Mouse (Mus musculus) cerebellum, adult 2 months (tissue): ENCODE results near the gene Ms4a6b. TPM values are rescaled to one million over a fixed set of nuclear protein-coding genes. Genes with fewer than 3 reads are reported as not detected.
"Not testable (repeated sequence)": the region's sequence is repeated elsewhere in the genome, so short reads cannot be mapped to it uniquely, and the experiment has no call there.

Source experiments
- DNase-seq, 2 experiments: peaks; one replicate each; pipeline ENCODE4 v3.0.0; 2021
- H3K27ac ChIP-seq: fragments of 200-500 bp; 2 replicates; pipeline ENCODE4 v1.5.1; 2012; ENCODE audit warnings: low read length, control low read depth, inconsistent platforms; ENCODE audit not compliant: insufficient read depth
- H3K27me3 ChIP-seq: fragments of 200-500 bp; 2 replicates; pipeline ENCODE4 v1.6.1; 2012; ENCODE audit warnings: inconsistent platforms, mild to moderate bottlenecking, low read length, moderate library complexity; ENCODE audit not compliant: control insufficient read depth, insufficient read depth
- H3K4me1 ChIP-seq: fragments of 200-500 bp; 2 replicates; pipeline ENCODE4 v1.6.1; 2011; ENCODE audit warnings: low read length; ENCODE audit not compliant: control insufficient read depth, insufficient read depth
- H3K4me3 ChIP-seq: fragments of 200-500 bp; replicated peaks from 2 replicates; pipeline ENCODE3; 2011; ENCODE audit warnings: mild to moderate bottlenecking, low read depth, low read length, control low read depth; ENCODE audit not compliant: insufficient read depth
- CTCF ChIP-seq: fragments of 200-500 bp; IDR thresholded peaks from 2 replicates; pipeline ENCODE4 v1.5.1; 2011; ENCODE audit warnings: low read depth, mild to moderate bottlenecking, control low read depth, low read length, moderate library complexity, borderline replicate concordance; ENCODE audit not compliant: insufficient read depth
- POLR2A ChIP-seq: fragments of 200-500 bp; IDR thresholded peaks from 2 replicates; pipeline ENCODE4 v1.6.1; 2011; ENCODE audit warnings: low read length, control low read depth, borderline replicate concordance; ENCODE audit not compliant: insufficient read depth
- WGBS: fragments of 180-500 bp; shearing (Covaris S2); methylation state at CpG from one replicate; pipeline ENCODE4 v1.1.7; 2018; 5-methylcytosine and 5-hydroxymethylcytosine counted together
- polyA plus RNA-seq: library from polyadenylated mRNA; depleted of rRNA; stranded (reverse); fragments of >200 nt; gene quantifications from 2 replicates; pipeline ENCODE4 v1.2.3, GENCODE M21; 2012; rRNA removed

The Ms4a6b gene
- polyA plus RNA-seq, 1 experiment: 0.43 TPM

DNA sequence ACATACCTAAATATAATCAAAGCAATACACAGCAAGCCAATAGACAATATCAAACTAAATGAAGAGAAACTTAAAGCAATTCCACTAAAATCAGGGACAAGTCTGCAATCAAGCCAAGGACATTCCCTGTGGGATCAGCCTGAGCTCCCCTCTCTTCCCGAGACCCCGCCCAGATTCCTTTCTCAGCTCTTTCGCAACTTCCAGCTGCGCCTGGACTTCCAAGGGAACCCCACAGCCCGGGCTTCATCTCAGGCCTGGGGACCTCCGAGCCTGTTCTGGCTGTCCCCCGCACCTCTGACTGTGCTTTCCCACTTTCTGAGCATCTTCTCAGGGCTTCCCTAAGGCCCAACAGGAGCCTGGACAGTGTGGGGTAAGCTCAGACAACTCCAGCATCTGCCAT lies 20.3 kb downstream of the Ms4a6b start, which contains the start of gene Ms4a4d:
Gene Ms4a4d, plus strand, starts transcription at position 209 of the 400 bp plus-strand sequence.
- Histone ChIP-seq H3K27ac (no peak within 1 kb of the TSS), H3K4me1 (no peaks in the 10 kb centered on the region), H3K4me3 (no peak within 1 kb of the TSS), H3K27me3 (no peaks in the 10 kb centered on the region)
- no peak for DNase-seq
- WGBS: 14% methylated on average over 7 of the region's 7 CpGs
- TF ChIP-seq POLR2A (no peak), CTCF (no peak)

DNA sequence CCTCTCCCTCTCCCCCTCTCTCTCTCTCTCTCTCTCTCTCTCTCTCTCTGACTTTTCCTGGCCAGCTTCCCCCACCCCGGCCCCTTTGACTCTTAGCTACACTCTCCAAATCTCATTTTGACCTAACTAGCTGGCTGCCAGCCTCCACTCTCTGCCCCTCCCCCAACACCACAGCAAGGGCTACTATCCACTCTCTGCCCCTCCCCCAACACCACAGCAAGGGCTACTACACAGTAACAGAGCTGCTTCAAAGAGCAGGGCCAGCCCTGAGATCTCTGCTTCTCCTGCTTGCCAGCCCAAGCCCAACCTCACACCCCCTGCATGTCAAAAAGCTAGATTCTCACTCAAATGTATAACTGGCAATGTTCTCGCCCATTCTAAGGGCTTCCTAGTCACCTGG lies 21.0 kb downstream of the Ms4a6b start:
- WGBS: 39% methylated on average over 2 of the region's 2 CpGs
- Histone ChIP-seq H3K4me3 (no peak overlapping the region), H3K27ac (no peak overlapping the region), H3K27me3 (no peaks in the 10 kb centered on the region), H3K4me1 (no peaks in the 10 kb centered on the region)
- TF ChIP-seq CTCF (no peak), POLR2A (no peak)
- no peak for DNase-seq

DNA sequence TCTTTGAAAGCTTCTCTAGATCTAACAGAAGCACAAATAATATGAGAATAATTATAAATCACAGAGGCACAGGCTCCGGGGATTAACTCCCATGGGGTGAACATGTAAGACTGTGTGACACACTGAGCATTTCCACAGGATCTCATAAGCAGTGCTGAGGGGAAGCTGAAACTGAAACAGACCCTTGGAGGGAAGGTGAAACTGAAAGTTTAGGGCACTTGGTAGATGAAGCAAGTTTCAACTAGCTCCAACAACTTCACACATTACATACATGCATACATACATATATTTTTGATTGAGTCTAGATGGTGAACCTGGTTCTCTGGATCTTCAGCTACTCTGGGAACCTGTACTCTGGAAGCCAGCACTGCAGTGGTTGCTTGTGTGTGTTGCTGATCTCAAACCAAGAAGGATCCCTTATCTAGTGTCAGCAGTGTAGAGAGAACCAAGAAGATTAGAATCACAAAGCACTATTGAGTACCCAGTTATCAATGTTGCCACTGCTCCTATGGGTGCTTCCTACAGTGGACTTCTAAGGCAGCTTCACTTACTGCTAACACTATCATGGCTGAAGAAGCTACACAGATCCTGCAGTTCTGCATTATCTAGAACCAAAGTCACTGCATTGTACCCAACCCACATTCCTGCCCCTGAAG lies 24.0 kb downstream of the Ms4a6b start:
- WGBS: 86% methylated on average over 1 of the region's 1 CpGs
- not testable (repeated sequence) for DNase-seq, H3K4me1 ChIP-seq, H3K27ac ChIP-seq, H3K4me3 ChIP-seq, H3K27me3 ChIP-seq

DNA sequence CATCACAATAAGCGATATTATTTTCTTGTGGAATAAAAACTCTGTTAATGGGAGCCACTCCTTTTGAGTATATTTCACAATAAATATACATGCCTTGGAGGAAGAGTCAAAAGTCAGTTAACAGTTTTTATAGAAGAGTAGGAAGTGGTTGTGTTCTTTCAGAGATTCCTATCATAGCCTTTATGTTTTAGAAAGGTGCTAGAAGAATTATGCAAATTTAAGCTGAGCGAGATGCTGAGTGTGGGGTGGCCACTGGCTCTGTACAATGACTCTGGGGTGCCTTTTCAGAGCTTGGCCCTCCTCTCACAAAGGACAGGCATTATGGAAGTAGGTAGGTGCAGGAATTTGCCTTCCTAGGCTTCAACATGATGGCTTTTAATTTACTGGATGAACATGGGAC lies 28.1 kb downstream of the Ms4a6b start:
- DNase-seq, H3K4me3 ChIP-seq, H3K27me3 ChIP-seq, H3K27ac ChIP-seq, H3K4me1 ChIP-seq: not testable (repeated sequence)
- WGBS: 82% methylated on average over 2 of the region's 2 CpGs

DNA sequence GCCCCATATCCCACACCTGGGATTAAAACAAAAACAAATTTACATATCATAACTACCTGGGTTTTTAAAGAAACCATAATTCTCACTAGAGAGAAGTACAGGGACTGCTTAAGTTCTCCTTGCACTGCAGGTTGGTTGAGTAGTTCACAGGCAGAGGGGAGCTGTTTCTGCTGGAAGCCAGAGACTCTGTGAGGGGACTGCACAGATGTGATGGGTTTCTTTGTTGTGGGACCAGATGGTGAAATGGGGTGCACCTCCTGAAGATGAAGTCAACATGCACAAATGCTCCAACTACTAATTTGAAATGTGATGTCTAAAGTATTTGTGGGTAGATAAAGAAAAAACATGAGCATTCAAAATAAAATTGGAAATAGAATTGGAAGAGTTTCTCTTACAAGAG lies 31.6 kb downstream of the Ms4a6b start:
- DNase-seq: no peak
- H3K27me3 ChIP-seq: no peaks in the 10 kb centered on the region

DNA sequence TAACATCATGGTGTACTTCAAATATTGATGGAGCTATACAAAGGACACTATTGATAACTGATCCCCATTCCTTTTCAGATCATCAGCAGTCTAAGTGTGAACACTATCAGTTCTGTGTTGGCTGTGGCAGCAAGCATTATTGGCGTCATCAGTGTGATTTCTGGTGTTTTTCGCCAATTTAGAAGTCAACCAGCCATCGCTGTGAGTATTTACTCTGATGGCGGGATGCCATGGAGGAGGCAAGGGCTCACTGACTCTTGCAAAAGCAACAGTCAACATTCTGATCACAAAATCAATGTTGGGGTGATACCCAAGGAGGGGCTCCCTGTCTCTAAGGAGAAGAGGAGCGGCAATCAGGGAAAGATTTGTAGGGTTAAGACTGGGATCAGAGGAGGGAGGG lies 38.4 kb downstream of the Ms4a6b start:
- DNase-seq: no peak
- H3K4me3 ChIP-seq: no peak overlapping the region
- 70% methylated on average over 5 of the region's 5 CpGs for WGBS
- no peaks in the 10 kb centered on the region for H3K4me1 ChIP-seq
- no peak for TF ChIP-seq POLR2A
- no peak for TF ChIP-seq CTCF
- no peaks in the 10 kb centered on the region for H3K27me3 ChIP-seq
- no peak overlapping the region for H3K27ac ChIP-seq

More for the DNA sequence above, 31.6 kb downstream of the Ms4a6b start:
- Histone ChIP-seq H3K4me1 (no peaks in the 10 kb centered on the region), H3K27ac (no peak overlapping the region), H3K4me3 (no peak overlapping the region)
- TF ChIP-seq POLR2A (no peak), CTCF (no peak)

DNA sequence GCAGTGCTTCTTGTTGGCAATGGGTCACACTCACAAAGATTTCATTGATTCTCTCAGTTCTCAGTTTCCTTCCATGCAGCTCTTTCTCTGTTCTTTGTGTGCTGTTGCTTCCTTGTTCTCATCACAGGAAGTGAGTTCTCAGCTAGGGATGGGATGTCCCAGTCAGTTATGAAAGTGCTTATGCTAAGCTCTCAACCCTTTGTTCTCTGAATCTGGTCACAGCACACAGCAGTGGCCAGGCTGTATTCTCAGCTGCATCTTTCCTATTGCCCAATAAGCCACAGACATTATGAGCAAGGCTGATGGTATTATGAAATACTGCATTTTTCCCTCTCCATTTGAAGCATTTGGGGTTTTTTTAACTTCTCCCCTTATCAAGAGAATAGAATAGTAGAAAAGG lies 43.2 kb downstream of the Ms4a6b start:
- H3K27ac ChIP-seq, H3K4me1 ChIP-seq, H3K27me3 ChIP-seq, DNase-seq, H3K4me3 ChIP-seq: not testable (repeated sequence)

DNA sequence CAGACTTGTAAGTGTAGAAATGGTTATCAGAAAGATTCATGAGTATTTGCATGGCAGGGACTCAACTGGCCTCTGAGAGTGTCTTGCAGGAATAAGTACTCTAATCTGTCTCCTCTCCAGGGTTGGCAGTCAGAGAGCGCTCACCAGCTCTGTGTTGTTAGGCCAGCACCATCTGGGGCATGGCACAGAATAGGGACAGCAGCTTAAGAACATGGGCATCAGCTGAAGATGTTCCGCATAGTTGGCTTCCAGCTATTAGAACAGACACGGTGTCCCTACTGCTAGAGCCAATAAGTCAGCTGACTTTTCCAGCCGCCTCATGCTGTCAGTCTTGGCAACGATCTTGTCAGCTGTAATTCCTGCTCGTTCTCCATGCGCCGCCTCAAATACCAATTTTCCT lies 58.7 kb downstream of the Ms4a6b start:
- no peak overlapping the region for H3K4me3 ChIP-seq
- no peak for DNase-seq
- 18% methylated on average over 8 of the region's 8 CpGs for WGBS
- no peak overlapping the region for H3K27ac ChIP-seq
- H3K4me1 ChIP-seq: no peaks in the 10 kb centered on the region
- no peaks in the 10 kb centered on the region for H3K27me3 ChIP-seq
- TF ChIP-seq CTCF (no peak), POLR2A (no peak)

Other genes with a start within 250 kb of the Ms4a6b start
- not detected in 2 replicates for gene Ms4a5, start 232.6 kb upstream of the Ms4a6b start, polyA plus RNA-seq
- 0.07 and 0.13 TPM in 2 replicates for gene Ms4a14, start 202.1 kb upstream of the Ms4a6b start, polyA plus RNA-seq
- 0.33 and 0.71 TPM in 2 replicates for gene Ms4a7, start 180.4 kb upstream of the Ms4a6b start, polyA plus RNA-seq
- gene Ms4a4a, start 141.0 kb upstream of the Ms4a6b start, polyA plus RNA-seq: 0.14 and 0.31 TPM in 2 replicates
- gene Ms4a4c, start 111.7 kb upstream of the Ms4a6b start, polyA plus RNA-seq: 0.18 TPM in 1 of 2 replicates, not detected in the other
- 0.16 and 0.24 TPM in 2 replicates for gene Ms4a4b, start 73.0 kb upstream of the Ms4a6b start, polyA plus RNA-seq
- gene Ms4a6c, start 47.1 kb upstream of the Ms4a6b start, polyA plus RNA-seq: 0.25 and 0.32 TPM in 2 replicates
- gene Gm8369, start 30.6 kb upstream of the Ms4a6b start, polyA plus RNA-seq: not detected in 2 replicates
- 0.10 and 0.28 TPM in 2 replicates for gene Ms4a4d, start 20.3 kb downstream of the Ms4a6b start, polyA plus RNA-seq
- gene Ms4a6d, start 88.3 kb downstream of the Ms4a6b start, polyA plus RNA-seq: 0.48 and 0.54 TPM in 2 replicates
- gene Ms4a2, start 107.2 kb downstream of the Ms4a6b start, polyA plus RNA-seq: not detected in 2 replicates
- not detected in 2 replicates for gene Ms4a3, start 124.3 kb downstream of the Ms4a6b start, polyA plus RNA-seq
- gene Oosp2, start 144.0 kb downstream of the Ms4a6b start, polyA plus RNA-seq: not detected in 2 replicates
- not detected in 2 replicates for gene Oosp1, start 174.6 kb downstream of the Ms4a6b start, polyA plus RNA-seq
- not detected in 2 replicates for gene Oosp3, start 180.5 kb downstream of the Ms4a6b start, polyA plus RNA-seq
- not detected in 2 replicates for gene Gif, start 231.0 kb downstream of the Ms4a6b start, polyA plus RNA-seq